Mouse (Mus musculus) forebrain, embryonic 12.5 days (tissue): ENCODE measurements around the gene Snrpa. TPM values are rescaled to one million over a fixed set of nuclear protein-coding genes. Genes with fewer than 3 reads are reported as not detected.
A peak's percentile ranks its signal among the peaks of the same experiment; 100 is the strongest.

Experiments used
- ATAC-seq: fragments of 200-750 bp; cut with Nextera tagmentation; 2 replicates; pipeline ENCODE4 v1.8.0; 2017; ENCODE audit warnings: moderate TSS enrichment; ENCODE audit not compliant: low FRiP score
- H3K27ac ChIP-seq: fragments of 300-500 bp; sonication (generic); 2 replicates; pipeline ENCODE4 v1.5.1; 2016; ENCODE audit warnings: mild to moderate bottlenecking
- H3K27me3 ChIP-seq: fragments of 300-500 bp; sonication (generic); 2 replicates; pipeline ENCODE4 v1.6.1; 2016; ENCODE audit warnings: mild to moderate bottlenecking
- H3K36me3 ChIP-seq: fragments of 300-500 bp; sonication (generic); replicated peaks from 2 replicates; pipeline ENCODE4 v1.6.1; 2016; ENCODE audit warnings: mild to moderate bottlenecking
- H3K4me1 ChIP-seq: fragments of 300-500 bp; sonication (generic); 2 replicates; pipeline ENCODE4 v1.6.1; 2016
- H3K4me2 ChIP-seq: fragments of 300-500 bp; sonication (generic); 2 replicates; pipeline ENCODE4 v1.6.1; 2016; ENCODE audit warnings: mild to moderate bottlenecking, moderate library complexity
- H3K4me3 ChIP-seq: fragments of 300-500 bp; sonication (generic); replicated peaks from 2 replicates; pipeline ENCODE4 v1.5.1; 2016; ENCODE audit warnings: mild to moderate bottlenecking
- H3K9ac ChIP-seq: fragments of 300-500 bp; sonication (generic); 2 replicates; pipeline ENCODE4 v1.6.1; 2016; ENCODE audit warnings: mild to moderate bottlenecking
- H3K9me3 ChIP-seq: fragments of 300-500 bp; sonication (generic); 2 replicates; pipeline ENCODE4 v1.6.1; 2016
- WGBS: fragments of 180-500 bp; shearing (Covaris S2); methylation state at CpG from one replicate; pipeline ENCODE4 v1.1.7; 2016; 5-methylcytosine and 5-hydroxymethylcytosine counted together
- microRNA counts: library from miRNA; unstranded; fragments of <30 nt; microRNA quantifications from one replicate; lab custom pipeline; 2017
- microRNA-seq: library from miRNA; unstranded; fragments of <30 nt; microRNA quantifications from one replicate; pipeline ENCODE4, GENCODE M21; 2017
- polyA plus RNA-seq: library from polyadenylated mRNA; unstranded; fragments of >200 nt; fragmentation: Nextera tagmentation; extraction: Ambion mirVana; gene quantifications from 2 replicates; pipeline ENCODE4 v1.2.1, GENCODE M21; 2016

Gene Snrpa
- polyA plus RNA-seq, 1 experiment from 2014 or later = 302 TPM

GRCm38 (mm10) chr7:27163450-27163805 lies 32.6 kb downstream of the Snrpa start:
- Histone ChIP-seq H3K9ac (peak overlapping the region; percentile 76), H3K36me3 (peaks cover 51% of the 10 kb centered on the region), H3K27ac (no peak overlapping the region), H3K9me3 (no peaks in the 10 kb centered on the region), H3K4me2 (peak overlapping the region; percentile 86), H3K4me3 (peak overlapping the region; percentile 19; the same call in 1 of the 2 replicates), H3K4me1 (peaks cover 69% of the 10 kb centered on the region), H3K27me3 (no peaks in the 10 kb centered on the region)
- 85% methylated on average over 5 of the region's 5 CpGs for WGBS
- ATAC-seq = no peak

- Histone ChIP-seq H3K4me2 (peak overlapping the region; percentile 86), H3K9me3 (no peaks in the 10 kb centered on the region), H3K9ac (peak overlapping the region; percentile 76), H3K27ac (no peak overlapping the region; the same call in 1 of the 2 replicates), H3K27me3 (no peaks in the 10 kb centered on the region), H3K4me1 (peaks cover 69% of the 10 kb centered on the region), H3K4me3 (peak overlapping the region; percentile 19; the same call in 1 of the 2 replicates), H3K36me3 (peaks cover 57% of the 10 kb centered on the region)
- no peak for ATAC-seq
- WGBS = 85% methylated on average over 5 of the region's 5 CpGs
Observed at GRCm38 (mm10) chr7:27162780-27163449, 33.2 kb downstream of the Snrpa start.

GRCm38 (mm10) chr7:27161744-27162143 lies 34.3 kb downstream of the Snrpa start:
- no peak for ATAC-seq
- Histone ChIP-seq H3K36me3 (peaks cover 65% of the 10 kb centered on the region), H3K27me3 (no peaks in the 10 kb centered on the region), H3K4me2 (no peak overlapping the region), H3K27ac (no peak overlapping the region), H3K9me3 (no peaks in the 10 kb centered on the region), H3K9ac (no peak overlapping the region), H3K4me1 (peaks cover 60% of the 10 kb centered on the region), H3K4me3 (no peak overlapping the region)
- WGBS = 94% methylated on average over 4 of the region's 4 CpGs

GRCm38 (mm10) chr7:27160921-27161320 lies 35.1 kb downstream of the Snrpa start:
- ATAC-seq = no peak
- Histone ChIP-seq H3K27ac (no peak overlapping the region), H3K9me3 (no peaks in the 10 kb centered on the region), H3K36me3 (peaks cover 65% of the 10 kb centered on the region), H3K4me2 (no peak overlapping the region), H3K27me3 (no peaks in the 10 kb centered on the region), H3K9ac (no peak overlapping the region), H3K4me1 (peaks cover 60% of the 10 kb centered on the region), H3K4me3 (no peak overlapping the region)
- WGBS = 89% methylated on average over 3 of the region's 3 CpGs

- peaks cover 61% of the 10 kb centered on the region for H3K36me3 ChIP-seq
- peaks cover 50% of the 10 kb centered on the region for H3K4me1 ChIP-seq
- peak overlapping the region; percentile 27; the same call in 1 of the 2 replicates for H3K4me2 ChIP-seq
- 21% methylated on average over 8 of the region's 8 CpGs for WGBS
- H3K9me3 ChIP-seq = no peaks in the 10 kb centered on the region
- H3K4me3 ChIP-seq = no peak overlapping the region
- H3K27ac ChIP-seq = no peak overlapping the region
- peak; percentile 93 for ATAC-seq
- no peaks in the 10 kb centered on the region for H3K27me3 ChIP-seq
- no peak overlapping the region for H3K9ac ChIP-seq
Observed at GRCm38 (mm10) chr7:27159882-27160281, 36.2 kb downstream of the Snrpa start.

- Histone ChIP-seq H3K36me3 (peaks cover 54% of the 10 kb centered on the region), H3K4me1 (peaks cover 44% of the 10 kb centered on the region)
Observed at GRCm38 (mm10) chr7:27159256-27159655, 36.8 kb downstream of the Snrpa start.

GRCm38 (mm10) chr7:27158171-27158570 lies 37.9 kb downstream of the Snrpa start:
- no peak overlapping the region for H3K4me3 ChIP-seq
- no peaks in the 10 kb centered on the region for H3K27me3 ChIP-seq
- peaks cover 33% of the 10 kb centered on the region for H3K4me1 ChIP-seq
- H3K9me3 ChIP-seq = no peaks in the 10 kb centered on the region
- H3K36me3 ChIP-seq = peaks cover 44% of the 10 kb centered on the region
- H3K27ac ChIP-seq = no peak overlapping the region
- WGBS = 93% methylated on average over 9 of the region's 9 CpGs
- no peak overlapping the region for H3K9ac ChIP-seq
- no peak for ATAC-seq
- no peak overlapping the region for H3K4me2 ChIP-seq

More at GRCm38 (mm10) chr7:27159256-27159655, 36.8 kb downstream of the Snrpa start:
- Histone ChIP-seq H3K9me3 (no peaks in the 10 kb centered on the region), H3K4me2 (no peak overlapping the region), H3K4me3 (no peak overlapping the region), H3K27ac (no peak overlapping the region), H3K9ac (no peak overlapping the region), H3K27me3 (no peaks in the 10 kb centered on the region)
- no peak for ATAC-seq
- WGBS = 93% methylated on average over 6 of the region's 6 CpGs

- no peaks in the 10 kb centered on the region for H3K27me3 ChIP-seq
- H3K9me3 ChIP-seq = no peaks in the 10 kb centered on the region
- no peak overlapping the region for H3K9ac ChIP-seq
- H3K27ac ChIP-seq = no peak overlapping the region
- no peak for ATAC-seq
- WGBS = 88% methylated on average over 13 of the region's 13 CpGs
- H3K4me3 ChIP-seq = no peak overlapping the region
- peaks cover 30% of the 10 kb centered on the region for H3K36me3 ChIP-seq
- H3K4me1 ChIP-seq = peaks cover 12% of the 10 kb centered on the region
- H3K4me2 ChIP-seq = no peak overlapping the region
Observed at GRCm38 (mm10) chr7:27156005-27156404, 40.1 kb downstream of the Snrpa start.

GRCm38 (mm10) chr7:27153205-27153764 lies 42.8 kb downstream of the Snrpa start, which contains the start of gene Cyp2t4:
Gene Cyp2t4 (plus strand): TSS chr7:27153714.
- no peak for ATAC-seq
- H3K4me1 ChIP-seq = no peaks in the 10 kb centered on the region
- H3K4me3 ChIP-seq = no peak within 1 kb of the TSS
- no peak within 1 kb of the TSS for H3K27ac ChIP-seq
- 73% methylated on average over 10 of the region's 10 CpGs for WGBS
- H3K27me3 ChIP-seq = no peaks in the 10 kb centered on the region
- no peak within 1 kb of the TSS for H3K4me2 ChIP-seq
- no peak within 1 kb of the TSS for H3K9ac ChIP-seq
- peaks cover 13% of the 10 kb centered on the region for H3K36me3 ChIP-seq
- no peaks in the 10 kb centered on the region for H3K9me3 ChIP-seq

MicroRNA genes within 50 kb of the gene (microRNA counts, 519-probe panel; counts per million panel counts)
- microRNA mmu-miR-1191 (lab: Ali Mortazavi, UCI) = not detected

Small RNA genes lying within 50 kb of the gene (microRNA-seq; reads per million reads assigned to microRNA genes)
- 8.0 reads per million, percentile 24 among the genes with 10 or more reads in this experiment for gene Mir1191
- not detected for gene Mir3101

Other genes starting within 250 kb of the Snrpa start
- gene Cyp2a12, start 167.2 kb downstream of the Snrpa start, polyA plus RNA-seq = not detected in 2 replicates
- gene Cyp2f2, start 76.4 kb downstream of the Snrpa start, polyA plus RNA-seq = not detected in 2 replicates
- gene Cyp2t4, start 42.6 kb downstream of the Snrpa start, polyA plus RNA-seq = 0.15 and 0.34 TPM in 2 replicates
- gene Egln2, start 29.5 kb downstream of the Snrpa start, polyA plus RNA-seq = 89.9 and 92.2 TPM in 2 replicates
- 69.4 and 70.4 TPM in 2 replicates for gene Rab4b, start 17.4 kb downstream of the Snrpa start, polyA plus RNA-seq
- 0.59 TPM in 1 of 2 replicates, not detected in the other for gene Gm21983, start 15.2 kb downstream of the Snrpa start, polyA plus RNA-seq
- 9.0 and 11.7 TPM in 2 replicates for gene Mia, start 15.1 kb downstream of the Snrpa start, polyA plus RNA-seq
- 3.9 and 4.1 TPM in 2 replicates for gene BC024978, start 490 bp downstream of the Snrpa start, polyA plus RNA-seq
- 6.3 and 7.5 TPM in 2 replicates for gene Itpkc, start 32.4 kb upstream of the Snrpa start, polyA plus RNA-seq
- 20.2 and 21.0 TPM in 2 replicates for gene Coq8b, start 36.8 kb upstream of the Snrpa start, polyA plus RNA-seq
- gene Numbl, start 62.2 kb upstream of the Snrpa start, polyA plus RNA-seq = 40.6 and 41.8 TPM in 2 replicates
- gene Ltbp4, start 141.4 kb upstream of the Snrpa start, polyA plus RNA-seq = 12.4 and 16.5 TPM in 2 replicates
- gene Shkbp1, start 159.7 kb upstream of the Snrpa start, polyA plus RNA-seq = 77.1 and 81.2 TPM in 2 replicates
- gene Gm20479, start 161.1 kb upstream of the Snrpa start, polyA plus RNA-seq = 1.5 TPM in 1 of 2 replicates, not detected in the other